Mouse (Mus musculus) heart, postnatal 0 days (tissue): ENCODE results near the gene Camta1.

Experiments
- CTCF ChIP-seq: IDR thresholded peaks from 2 replicates; pipeline ENCODE4 v1.5.1; 2016; ENCODE audit warnings: antibody characterized with exemption, control low read depth, low read depth
- EP300 ChIP-seq: IDR thresholded peaks from 2 replicates; pipeline ENCODE4 v1.6.1; 2016; ENCODE audit warnings: antibody characterized with exemption, low read depth

DNA sequence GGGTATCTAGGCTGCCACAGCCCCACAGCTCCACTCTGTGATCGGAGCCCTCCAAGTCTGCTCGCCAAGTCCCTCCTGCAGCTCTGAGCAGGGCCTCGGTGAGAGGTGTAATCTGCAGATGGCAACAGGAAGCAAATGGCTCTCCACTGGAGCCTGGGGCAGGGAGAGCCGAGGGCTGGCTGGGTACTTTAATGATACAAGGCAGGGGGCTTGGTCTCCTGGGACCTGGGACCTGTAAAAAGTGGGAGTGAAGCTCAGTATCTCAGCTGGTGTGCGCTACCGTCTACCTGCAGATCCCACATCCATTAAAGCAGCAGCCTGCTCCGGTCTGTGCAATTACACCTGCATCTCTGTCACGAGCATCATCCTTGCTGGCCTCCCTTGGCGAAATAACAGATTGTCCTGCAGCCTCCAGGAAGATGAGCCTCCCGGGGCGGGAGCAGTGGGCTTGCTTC is 555.3 kb downstream of the Camta1 start:
- TF ChIP-seq EP300 (no peak), CTCF (no peak)
